Mouse (Mus musculus) CH12.LX (cell line): ENCODE measurements around the gene Tpte. TPM values are rescaled to one million over a fixed set of nuclear protein-coding genes. Genes with fewer than 3 reads are reported as not detected.

Experiments
- DNase-seq: peaks from one replicate; pipeline ENCODE4 v3.0.0-alpha.2; 2013; ENCODE audit errors: extremely low read depth
- H3K27ac ChIP-seq: 2 replicates; pipeline ENCODE4 v1.5.1; 2012; ENCODE audit warnings: low read depth, mild to moderate bottlenecking, control low read depth, moderate library complexity; ENCODE audit not compliant: insufficient read depth
- H3K27me3 ChIP-seq: replicated peaks from 2 replicates; pipeline ENCODE3; 2012; ENCODE audit warnings: inconsistent platforms
- H3K36me3 ChIP-seq, 2 experiments: replicated peaks in 1 of 2; 2 replicates each; pipeline versions ENCODE3 to v1.6.1; 2012; ENCODE audit warnings: inconsistent platforms in 1 of 2, low read length in 1 of 2, mild to moderate bottlenecking in 1 of 2, mixed read lengths in 1 of 2, moderate library complexity in 1 of 2; ENCODE audit not compliant: control insufficient read depth in 1 of 2, insufficient read depth in 1 of 2
- H3K4me1 ChIP-seq, 2 experiments: 2 replicates each; pipeline ENCODE4 v1.6.1; 2012; ENCODE audit warnings: inconsistent platforms in 1 of 2, moderate library complexity in 1 of 2; ENCODE audit not compliant: insufficient read depth in 2 of 2, control insufficient read depth in 1 of 2
- H3K4me2 ChIP-seq: 2 replicates; pipeline ENCODE4 v1.6.1; 2012; ENCODE audit warnings: low read depth, mild to moderate bottlenecking, control low read depth; ENCODE audit not compliant: poor library complexity, insufficient read depth, severe bottlenecking
- H3K4me3 ChIP-seq, 3 experiments: fragments of 150-350 bp in 1 of 3; sonication (generic) in 1 of 3; replicated peaks in 1 of 3; 2 replicates each; pipeline versions ENCODE3 to v1.5.1; 2011 to 2012; ENCODE audit warnings: low read depth in 2 of 3, low read length in 2 of 3, mild to moderate bottlenecking in 2 of 3, moderate library complexity in 2 of 3, control low read depth in 1 of 3, improper control_type of control experiment in 1 of 3, inconsistent platforms in 1 of 3, mixed read lengths in 1 of 3; ENCODE audit not compliant: poor library complexity in 1 of 3
- H3K79me2 ChIP-seq: replicated peaks from 2 replicates; pipeline ENCODE4 v1.6.1; 2012; ENCODE audit warnings: mild to moderate bottlenecking, moderate library complexity; ENCODE audit not compliant: control insufficient read depth, poor library complexity, insufficient read depth, severe bottlenecking; ENCODE audit errors: extremely low read depth
- H3K9ac ChIP-seq: 2 replicates; pipeline ENCODE4 v1.6.1; 2012; ENCODE audit warnings: low read depth, mild to moderate bottlenecking, control low read depth, moderate library complexity; ENCODE audit not compliant: insufficient read depth
- H3K9me3 ChIP-seq: replicated peaks from 2 replicates; pipeline ENCODE3; 2012; ENCODE audit warnings: low read length, inconsistent platforms, mixed read lengths
- E2F4 ChIP-seq: IDR thresholded peaks from 2 replicates; pipeline ENCODE4 v1.6.1; 2011; ENCODE audit warnings: low read depth, low read length, improper control_type of control experiment; ENCODE audit not compliant: insufficient replicate concordance
- ELF1 ChIP-seq: IDR thresholded peaks from 2 replicates; pipeline ENCODE4 v1.6.1; 2014; ENCODE audit warnings: low read depth, mild to moderate bottlenecking, inconsistent platforms, low read length, improper control_type of control experiment
- ETS1 ChIP-seq: conservative IDR thresholded peaks from 2 replicates; pipeline ENCODE4 v1.6.1; 2012; ENCODE audit warnings: low read depth, mild to moderate bottlenecking, inconsistent platforms, low read length, improper control_type of control experiment, moderate library complexity
- IRF4 ChIP-seq: IDR thresholded peaks from 2 replicates; pipeline ENCODE4 v1.6.1; 2014; ENCODE audit warnings: low read depth, mild to moderate bottlenecking, inconsistent platforms, low read length, improper control_type of control experiment
- MYC ChIP-seq: IDR thresholded peaks from 2 replicates; pipeline ENCODE4 v1.6.1; 2011; ENCODE audit warnings: low read depth, mild to moderate bottlenecking, improper control_type of control experiment, low read length
- NELFE ChIP-seq: IDR thresholded peaks from 2 replicates; pipeline ENCODE4 v1.6.1; 2011; ENCODE audit warnings: low read depth, low read length, improper control_type of control experiment
- UBTF ChIP-seq: IDR thresholded peaks from 2 replicates; pipeline ENCODE4 v1.6.1; 2012; ENCODE audit warnings: low read depth, mild to moderate bottlenecking, inconsistent platforms, low read length, improper control_type of control experiment, moderate library complexity
- ZNF384 ChIP-seq: IDR thresholded peaks from 2 replicates; pipeline ENCODE4 v1.6.1; 2012; ENCODE audit warnings: low read depth, low read length, improper control_type of control experiment, inconsistent platforms
- dilution Hi-C: fragments of 300-500 bp; cut with MboI; formaldehyde crosslinking; loops from 2 replicates; pipeline ENCODE4 v1.14.3; 2020; ENCODE audit warnings: low sequenced_read_pairs; ENCODE audit not compliant: extremely low pct_unique_long_range_greater_than_20kb, extremely low pct_ligation_motif_present
- in situ Hi-C: fragments of 300-500 bp; cut with MboI; formaldehyde crosslinking; loops from 3 replicates; pipeline ENCODE4 v1.14.3; 2019; ENCODE audit warnings: low sequenced_read_pairs, low pct_ligation_motif_present, low pct_unique_long_range_greater_than_20kb, mixed read lengths
- polyA plus RNA-seq: library from polyadenylated mRNA; unstranded; fragments of >175 nt; gene quantifications from 2 replicates; pipeline ENCODE4 v1.2.1, GENCODE M21; 2012; ENCODE audit warnings: low read depth; ENCODE audit not compliant: insufficient read length
- total RNA-seq, 2 experiments: library from RNA; depleted of rRNA; stranded (reverse); fragments of 300-350 nt in 1 of 2; fragments of >200 nt in 1 of 2; gene quantifications; 2 replicates each; pipeline ENCODE4 v1.2.3; 2012 to 2014

Gene Tpte
- total and polyA plus RNA-seq, 3 experiments: not detected

DNA sequence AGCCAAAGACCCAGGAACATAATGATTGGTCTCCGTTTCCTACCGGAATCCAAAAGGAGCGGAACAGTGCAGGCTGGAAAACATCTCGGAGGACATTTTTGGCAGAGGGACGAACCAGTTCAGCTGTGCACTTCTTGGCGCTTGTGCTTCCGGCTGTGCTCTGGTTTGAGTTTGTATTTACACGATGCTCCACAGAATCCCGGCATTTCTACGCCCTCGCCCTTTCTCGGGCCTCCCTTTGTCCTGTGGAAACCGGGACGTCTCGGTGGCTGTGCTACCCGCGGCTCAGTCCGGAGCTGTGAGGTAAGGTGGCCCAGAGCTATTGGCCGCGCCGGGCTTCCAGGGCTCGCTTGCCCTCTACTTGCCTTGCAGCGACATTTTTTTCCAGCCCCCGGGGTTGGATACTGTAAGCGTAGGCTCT lies 128.1 kb downstream of the Tpte start, which contains the start of gene Mrps31 (continued):
- TF ChIP-seq NELFE: peak; percentile 86
- TF ChIP-seq MYC: peak; percentile 66; the same call in 1 of the 2 replicates
- no peak for TF ChIP-seq ZNF384
- TF ChIP-seq UBTF: no peak

DNA sequence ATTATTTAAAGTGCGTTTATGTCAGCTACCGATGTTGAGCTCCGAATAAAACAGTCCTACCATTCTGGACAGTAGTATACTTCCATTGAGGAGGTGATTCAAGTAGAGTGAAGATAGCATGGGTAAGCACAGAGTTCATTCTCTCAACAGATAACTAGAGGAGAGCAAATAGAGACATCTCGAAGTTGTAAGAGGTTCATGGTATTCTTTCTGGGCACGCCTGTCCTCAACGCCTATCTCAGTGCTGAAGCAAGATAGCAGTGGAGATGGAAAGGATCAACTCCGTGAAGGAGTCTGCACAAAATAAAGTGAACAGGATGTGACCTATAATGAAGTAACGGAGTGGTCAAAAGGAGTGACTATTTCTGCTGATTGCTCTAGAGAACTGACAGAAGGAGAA lies 128.7 kb downstream of the Tpte start:
- Histone ChIP-seq H3K79me2 (peaks cover 19% of the 10 kb centered on the region), H3K36me3 (peaks cover 8 to 23% of the 10 kb centered on the region in 2 experiments), H3K27ac (no peak overlapping the region), H3K9ac (peak overlapping the region; percentile 85), H3K9me3 (no peaks in the 10 kb centered on the region), H3K4me1 (peaks cover 0 to 15% of the 10 kb centered on the region in 2 experiments; a peak in 2 of 4 replicates), H3K4me2 (peak overlapping the region; percentile 99), H3K27me3 (no peaks in the 10 kb centered on the region), H3K4me3 (peak overlapping the region; percentile 87 to 99 (median 91))
- no peak for DNase-seq
- dilution Hi-C loops: no loop called here
- TF ChIP-seq IRF4: no peak
- no peak for TF ChIP-seq E2F4
- no peak for TF ChIP-seq ELF1
- TF ChIP-seq ETS1: no peak
- in situ Hi-C loops: no loop called here

Other genes starting within 250 kb of the Tpte start
- 2.9 and 3.1 TPM in 2 replicates for gene Atp7b, start 223.1 kb upstream of the Tpte start, total RNA-seq (2012; rRNA removed)
- 0.47 and 0.51 TPM in 2 replicates for gene Atp7b, start 223.1 kb upstream of the Tpte start, total RNA-seq (2014; rRNA removed)
- gene Atp7b, start 223.1 kb upstream of the Tpte start, polyA plus RNA-seq: 1.2 and 1.5 TPM in 2 replicates
- 13.7 and 14.3 TPM in 2 replicates for gene Alg11, start 222.7 kb upstream of the Tpte start, total RNA-seq (2012; rRNA removed)
- 14.3 and 16.1 TPM in 2 replicates for gene Alg11, start 222.7 kb upstream of the Tpte start, total RNA-seq (2014; rRNA removed)
- 10.9 and 11.9 TPM in 2 replicates for gene Alg11, start 222.7 kb upstream of the Tpte start, polyA plus RNA-seq
- not detected in 2 replicates for gene Nek5, start 158.4 kb upstream of the Tpte start, total RNA-seq (2012; rRNA removed)
- not detected in 2 replicates for gene Nek5, start 158.4 kb upstream of the Tpte start, total RNA-seq (2014; rRNA removed)
- gene Nek5, start 158.4 kb upstream of the Tpte start, polyA plus RNA-seq: not detected in 2 replicates
- gene Nek3, start 117.0 kb upstream of the Tpte start, total RNA-seq (2012; rRNA removed): 4.0 and 4.7 TPM in 2 replicates
- 4.1 and 4.4 TPM in 2 replicates for gene Nek3, start 117.0 kb upstream of the Tpte start, total RNA-seq (2014; rRNA removed)
- 3.3 and 3.4 TPM in 2 replicates for gene Nek3, start 117.0 kb upstream of the Tpte start, polyA plus RNA-seq
- 19.5 and 24.7 TPM in 2 replicates for gene Ckap2, start 97.6 kb upstream of the Tpte start, total RNA-seq (2012; rRNA removed)
- 48.8 and 53.2 TPM in 2 replicates for gene Ckap2, start 97.6 kb upstream of the Tpte start, total RNA-seq (2014; rRNA removed)
- 31.3 and 36.4 TPM in 2 replicates for gene Ckap2, start 97.6 kb upstream of the Tpte start, polyA plus RNA-seq
- gene Vps36, start 90.6 kb upstream of the Tpte start, total RNA-seq (2012; rRNA removed): 17.8 and 21.2 TPM in 2 replicates
- 24.7 and 25.9 TPM in 2 replicates for gene Vps36, start 90.6 kb upstream of the Tpte start, total RNA-seq (2014; rRNA removed)
- 43.1 and 46.5 TPM in 2 replicates for gene Vps36, start 90.6 kb upstream of the Tpte start, polyA plus RNA-seq
- 0.30 and 0.34 TPM in 2 replicates for gene Thsd1, start 56.1 kb upstream of the Tpte start, total RNA-seq (2012; rRNA removed)
- gene Thsd1, start 56.1 kb upstream of the Tpte start, total RNA-seq (2014; rRNA removed): 0.12 and 0.26 TPM in 2 replicates
- 0.75 and 0.83 TPM in 2 replicates for gene Thsd1, start 56.1 kb upstream of the Tpte start, polyA plus RNA-seq
- gene Slc25a15, start 115.2 kb downstream of the Tpte start, total RNA-seq (2012; rRNA removed): 10.3 and 12.1 TPM in 2 replicates
- gene Slc25a15, start 115.2 kb downstream of the Tpte start, total RNA-seq (2014; rRNA removed): 10.1 and 10.7 TPM in 2 replicates
- 5.6 and 6.4 TPM in 2 replicates for gene Slc25a15, start 115.2 kb downstream of the Tpte start, polyA plus RNA-seq
- gene Mrps31, start 127.9 kb downstream of the Tpte start, total RNA-seq (2012; rRNA removed): 22.0 and 28.2 TPM in 2 replicates
- 53.7 and 67.4 TPM in 2 replicates for gene Mrps31, start 127.9 kb downstream of the Tpte start, total RNA-seq (2014; rRNA removed)
- gene Mrps31, start 127.9 kb downstream of the Tpte start, polyA plus RNA-seq: 30.0 and 31.1 TPM in 2 replicates